Mouse (Mus musculus): ENCODE data around the gene Tmem101. TPM values are rescaled to one million over a fixed set of nuclear protein-coding genes. Genes with fewer than 3 reads are reported as not detected.

Gene Tmem101
- polyA plus RNA-seq, 1 experiment from 2014 or later, result 24.8 TPM

GRCm38 (mm10) chr11:102145471-102146001 is 10.7 kb downstream of the Tmem101 start, which contains the start of gene Nags:
Nags (plus strand) TSS chr11:102145513.
- no peak for ATAC-seq (ENCODE audit: insufficient number of reproducible peaks, insufficient read depth, low FRiP score, low read depth)
- H3K4me3 ChIP-seq (ENCODE audit: low read depth, low read length), result peak within 1 kb of the TSS; percentile 28
- H3K9me3 ChIP-seq (ENCODE audit: control insufficient read depth, low read depth, low read length), result no peaks in the 10 kb centered on the region
- H3K36me3 ChIP-seq (ENCODE audit: control insufficient read depth, insufficient read depth, low read length), result no peaks in the 10 kb centered on the region
- no peak within 1 kb of the TSS for H3K9ac ChIP-seq (replicated peaks; ENCODE audit: low read depth, low read length)
- H3K4me1 ChIP-seq (ENCODE audit: control insufficient read depth, insufficient read depth, low read length), result peaks cover 14% of the 10 kb centered on the region; the same call in 1 of the 2 replicates
- H3K27me3 ChIP-seq (ENCODE audit: control insufficient read depth, insufficient read depth, low read length), result peaks cover 42% of the 10 kb centered on the region
- no peak within 1 kb of the TSS for H3K27ac ChIP-seq (ENCODE audit: low read length)
- peak within 1 kb of the TSS; percentile 38 for H3K4me2 ChIP-seq (replicated peaks; ENCODE audit: low read depth, low read length)
- 3% methylated on average over 41 of the region's 50 CpGs for WGBS

GRCm38 (mm10) chr11:102144957-102145470 is 11.2 kb downstream of the Tmem101 start:
- H3K4me2 ChIP-seq (replicated peaks; ENCODE audit: low read depth, low read length), result peak overlapping the region; percentile 38
- H3K9me3 ChIP-seq (ENCODE audit: control insufficient read depth, low read depth, low read length), result no peaks in the 10 kb centered on the region
- no peak overlapping the region for H3K27ac ChIP-seq (ENCODE audit: low read length)
- WGBS, result 23% methylated on average over 13 of the region's 13 CpGs
- H3K4me1 ChIP-seq (ENCODE audit: control insufficient read depth, insufficient read depth, low read length), result peaks cover 14% of the 10 kb centered on the region; the same call in 1 of the 2 replicates
- H3K27me3 ChIP-seq (ENCODE audit: control insufficient read depth, insufficient read depth, low read length), result peaks cover 42% of the 10 kb centered on the region
- peak overlapping the region; percentile 28 for H3K4me3 ChIP-seq (ENCODE audit: low read depth, low read length)
- no peak; the same call in 1 of the 2 replicates for ATAC-seq (ENCODE audit: insufficient number of reproducible peaks, insufficient read depth, low FRiP score, low read depth)
- H3K36me3 ChIP-seq (ENCODE audit: control insufficient read depth, insufficient read depth, low read length), result no peaks in the 10 kb centered on the region
- no peak overlapping the region for H3K9ac ChIP-seq (replicated peaks; ENCODE audit: low read depth, low read length)

- Histone ChIP-seq H3K36me3 (ENCODE audit: control insufficient read depth, insufficient read depth, low read length) (no peaks in the 10 kb centered on the region), H3K4me1 (ENCODE audit: control insufficient read depth, insufficient read depth, low read length) (peaks cover 14% of the 10 kb centered on the region; the same call in 1 of the 2 replicates), H3K4me2 (replicated peaks; ENCODE audit: low read depth, low read length) (no peak overlapping the region), H3K9ac (replicated peaks; ENCODE audit: low read depth, low read length) (no peak overlapping the region), H3K27ac (ENCODE audit: low read length) (no peak overlapping the region), H3K9me3 (ENCODE audit: control insufficient read depth, low read depth, low read length) (no peaks in the 10 kb centered on the region), H3K27me3 (ENCODE audit: control insufficient read depth, insufficient read depth, low read length) (peaks cover 28% of the 10 kb centered on the region), H3K4me3 (ENCODE audit: low read depth, low read length) (no peak overlapping the region)
- 53% methylated on average over 7 of the region's 7 CpGs for WGBS
- ATAC-seq (ENCODE audit: insufficient number of reproducible peaks, insufficient read depth, low FRiP score, low read depth), result no peak
Observed at GRCm38 (mm10) chr11:102142355-102142754, 13.8 kb downstream of the Tmem101 start.

GRCm38 (mm10) chr11:102140508-102140907 is 15.7 kb downstream of the Tmem101 start:
- Histone ChIP-seq H3K27me3 (ENCODE audit: control insufficient read depth, insufficient read depth, low read length) (peaks cover 9% of the 10 kb centered on the region), H3K4me1 (ENCODE audit: control insufficient read depth, insufficient read depth, low read length) (peaks cover 6% of the 10 kb centered on the region; the same call in 1 of the 2 replicates), H3K9me3 (ENCODE audit: control insufficient read depth, low read depth, low read length) (no peaks in the 10 kb centered on the region), H3K4me2 (replicated peaks; ENCODE audit: low read depth, low read length) (no peak overlapping the region), H3K4me3 (ENCODE audit: low read depth, low read length) (no peak overlapping the region), H3K9ac (replicated peaks; ENCODE audit: low read depth, low read length) (no peak overlapping the region), H3K27ac (ENCODE audit: low read length) (no peak overlapping the region), H3K36me3 (ENCODE audit: control insufficient read depth, insufficient read depth, low read length) (no peaks in the 10 kb centered on the region)
- ATAC-seq (ENCODE audit: insufficient number of reproducible peaks, insufficient read depth, low FRiP score, low read depth), result no peak
- 3% methylated on average over 5 of the region's 5 CpGs for WGBS

- H3K4me1 ChIP-seq (ENCODE audit: control insufficient read depth, insufficient read depth, low read length), result no peaks in the 10 kb centered on the region
- WGBS, result under 1% methylated on average over 18 of the region's 18 CpGs
- H3K9me3 ChIP-seq (ENCODE audit: control insufficient read depth, low read depth, low read length), result no peaks in the 10 kb centered on the region
- no peak overlapping the region for H3K9ac ChIP-seq (replicated peaks; ENCODE audit: low read depth, low read length)
- ATAC-seq (ENCODE audit: insufficient number of reproducible peaks, insufficient read depth, low FRiP score, low read depth), result peak; percentile 38; the same call in 1 of the 2 replicates
- H3K36me3 ChIP-seq (ENCODE audit: control insufficient read depth, insufficient read depth, low read length), result no peaks in the 10 kb centered on the region
- peak overlapping the region; percentile 14; the same call in 1 of the 2 replicates for H3K4me3 ChIP-seq (ENCODE audit: low read depth, low read length)
- H3K4me2 ChIP-seq (replicated peaks; ENCODE audit: low read depth, low read length), result peak overlapping the region; percentile 41
- no peaks in the 10 kb centered on the region for H3K27me3 ChIP-seq (ENCODE audit: control insufficient read depth, insufficient read depth, low read length)
- no peak overlapping the region for H3K27ac ChIP-seq (ENCODE audit: low read length)
Observed at GRCm38 (mm10) chr11:102138447-102138740, 17.8 kb downstream of the Tmem101 start.

- WGBS, result 43% methylated on average over 13 of the region's 13 CpGs
- 0 out of 2 replicates have a peak, but pooled peaks have one; percentile 20 for ATAC-seq (ENCODE audit: insufficient number of reproducible peaks, insufficient read depth, low FRiP score, low read depth)
- Histone ChIP-seq H3K27me3 (ENCODE audit: control insufficient read depth, insufficient read depth, low read length) (no peaks in the 10 kb centered on the region), H3K4me1 (ENCODE audit: control insufficient read depth, insufficient read depth, low read length) (no peaks in the 10 kb centered on the region), H3K9ac (replicated peaks; ENCODE audit: low read depth, low read length) (no peak overlapping the region), H3K36me3 (ENCODE audit: control insufficient read depth, insufficient read depth, low read length) (no peaks in the 10 kb centered on the region), H3K4me2 (replicated peaks; ENCODE audit: low read depth, low read length) (peak overlapping the region; percentile 41), H3K9me3 (ENCODE audit: control insufficient read depth, low read depth, low read length) (no peaks in the 10 kb centered on the region), H3K27ac (ENCODE audit: low read length) (no peak overlapping the region), H3K4me3 (ENCODE audit: low read depth, low read length) (peak overlapping the region; percentile 14; the same call in 1 of the 2 replicates)
Observed at GRCm38 (mm10) chr11:102137625-102138446, 18.4 kb downstream of the Tmem101 start.

- Histone ChIP-seq H3K36me3 (ENCODE audit: control insufficient read depth, insufficient read depth, low read length) (no peaks in the 10 kb centered on the region), H3K4me1 (ENCODE audit: control insufficient read depth, insufficient read depth, low read length) (no peaks in the 10 kb centered on the region), H3K9ac (replicated peaks; ENCODE audit: low read depth, low read length) (no peak overlapping the region), H3K4me2 (replicated peaks; ENCODE audit: low read depth, low read length) (no peak overlapping the region), H3K27me3 (ENCODE audit: control insufficient read depth, insufficient read depth, low read length) (no peaks in the 10 kb centered on the region), H3K4me3 (ENCODE audit: low read depth, low read length) (no peak overlapping the region), H3K27ac (ENCODE audit: low read length) (no peak overlapping the region), H3K9me3 (ENCODE audit: control insufficient read depth, low read depth, low read length) (no peaks in the 10 kb centered on the region)
- no peak for ATAC-seq (ENCODE audit: insufficient number of reproducible peaks, insufficient read depth, low FRiP score, low read depth)
- 36% methylated on average over 4 of the region's 4 CpGs for WGBS
Observed at GRCm38 (mm10) chr11:102134516-102134915, 21.7 kb downstream of the Tmem101 start.

- Histone ChIP-seq H3K27me3 (ENCODE audit: control insufficient read depth, insufficient read depth, low read length) (no peaks in the 10 kb centered on the region), H3K9me3 (ENCODE audit: control insufficient read depth, low read depth, low read length) (no peaks in the 10 kb centered on the region), H3K4me3 (ENCODE audit: low read depth, low read length) (no peak overlapping the region), H3K9ac (replicated peaks; ENCODE audit: low read depth, low read length) (no peak overlapping the region), H3K36me3 (ENCODE audit: control insufficient read depth, insufficient read depth, low read length) (no peaks in the 10 kb centered on the region), H3K27ac (ENCODE audit: low read length) (no peak overlapping the region), H3K4me1 (ENCODE audit: control insufficient read depth, insufficient read depth, low read length) (no peaks in the 10 kb centered on the region), H3K4me2 (replicated peaks; ENCODE audit: low read depth, low read length) (no peak overlapping the region)
- 67% methylated on average over 6 of the region's 6 CpGs for WGBS
- no peak for ATAC-seq (ENCODE audit: insufficient number of reproducible peaks, insufficient read depth, low FRiP score, low read depth)
Observed at GRCm38 (mm10) chr11:102117386-102117785, 38.8 kb downstream of the Tmem101 start.

Data from stomach, embryonic 14.5 days (tissue).